In genomic region chr7:88128080-88128848, GRCm38 (mm10) we compare ENCODE assay signal across 23 mouse cellular contexts.
DNase-seq lines count a peak whose midpoint lies in the region; ATAC-seq lines count a peak whose summit lies in the region.
"Had no signal": no experiment of that assay in that cellular context is flagged by ENCODE, and none has a peak within 500 bp of the region (broad histone marks: within the 10 kb centered on the region; RNA-seq: fewer than 3 reads in every experiment).

No protein-coding gene starts in this region.

- intact Hi-C loops in heart, postnatal 10 days (cut with DNase I): no loop called here

- DNase-seq in heart, adult 11 months: peak; percentile 90
- DNase-seq in heart, postnatal 10 days: no peak
- DNase-seq in lung, postnatal 25 days (ENCODE audit: low spot score): peak; percentile 3
- no peak for DNase-seq in lung, postnatal 14 days
- DNase-seq in adrenal gland, adult 8-10 months: no peak
- DNase-seq in spleen, postnatal 36 days (ENCODE audit: low spot score in 2 of 2): no peak
- no peak for DNase-seq in right cerebral cortex, postnatal 14 days
- DNase-seq: adrenal gland, postnatal 25 days; cerebellum, adult 11 months; cerebellum, postnatal 10 days; embryo, embryonic 11 days; heart, postnatal 4 days; kidney, adult 8-10 months; kidney, postnatal 10 days; layer of hippocampus, postnatal 36 days; liver, embryonic 13.5 days; lung, embryonic 14.5 days; midbrain, embryonic 14.5 days; right cerebral cortex, postnatal 25 days; spleen, adult 18-20 months had no signal

- peak; percentile 75 for ATAC-seq in common myeloid progenitor, adult 5-6 weeks (replicated peaks; ENCODE audit: low read depth, poor library complexity, severe bottlenecking)
- ATAC-seq: forebrain, embryonic 13.5 days; intestine, embryonic 15.5 days had no signal

Comparison
In these comparisons a context has a peak if more than half of its experiments do, and no peak if none do; other contexts are left out.
1. DNase-seq: peak in heart, adult 11 months (single experiment) and lung, postnatal 25 days (single experiment); none in heart, postnatal 10 days (0 of 2), lung, postnatal 14 days (single experiment), adrenal gland, adult 8-10 months (single experiment), spleen, postnatal 36 days (0 of 2) and right cerebral cortex, postnatal 14 days (single experiment).